Mouse (Mus musculus) erythroblast, embryonic 14.5 days (primary cell): ENCODE measurements around the gene Zbtb8os. TPM values are rescaled to one million over a fixed set of nuclear protein-coding genes. Genes with fewer than 3 reads are reported as not detected.

ENCODE experiments used
- H3K27me3 ChIP-seq: 2 replicates; pipeline ENCODE4 v1.6.1; 2012; ENCODE audit warnings: inconsistent platforms; ENCODE audit not compliant: control insufficient read depth
- H3K36me3 ChIP-seq: 2 replicates; pipeline ENCODE4 v1.6.1; 2012; ENCODE audit warnings: mild to moderate bottlenecking, inconsistent platforms; ENCODE audit not compliant: control insufficient read depth
- H3K4me1 ChIP-seq: 2 replicates; pipeline ENCODE4 v1.6.1; 2012; ENCODE audit warnings: inconsistent platforms; ENCODE audit not compliant: control insufficient read depth
- H3K4me3 ChIP-seq: replicated peaks from 2 replicates; pipeline ENCODE3; 2012; ENCODE audit warnings: moderate library complexity, mild to moderate bottlenecking, inconsistent platforms
- H3K9me3 ChIP-seq: 2 replicates; pipeline ENCODE4 v1.6.1; 2012; ENCODE audit warnings: low read length, inconsistent platforms, mixed read lengths; ENCODE audit not compliant: control insufficient read depth
- GATA1 ChIP-seq: IDR thresholded peaks from 2 replicates; pipeline ENCODE4 v1.6.1; 2012; ENCODE audit warnings: low read length, inconsistent platforms, mixed read lengths
- TAL1 ChIP-seq: IDR thresholded peaks from 3 replicates; pipeline ENCODE4 v1.6.1; 2012; ENCODE audit warnings: low read length, inconsistent platforms, mixed read lengths
- polyA plus RNA-seq: library from polyadenylated mRNA; stranded (reverse); fragments of >175 nt; gene quantifications from 2 replicates; pipeline ENCODE4 v1.2.3, GENCODE M21; 2012

Zbtb8os gene
- polyA plus RNA-seq: 0.10 and 0.29 TPM in 2 replicates

DNA sequence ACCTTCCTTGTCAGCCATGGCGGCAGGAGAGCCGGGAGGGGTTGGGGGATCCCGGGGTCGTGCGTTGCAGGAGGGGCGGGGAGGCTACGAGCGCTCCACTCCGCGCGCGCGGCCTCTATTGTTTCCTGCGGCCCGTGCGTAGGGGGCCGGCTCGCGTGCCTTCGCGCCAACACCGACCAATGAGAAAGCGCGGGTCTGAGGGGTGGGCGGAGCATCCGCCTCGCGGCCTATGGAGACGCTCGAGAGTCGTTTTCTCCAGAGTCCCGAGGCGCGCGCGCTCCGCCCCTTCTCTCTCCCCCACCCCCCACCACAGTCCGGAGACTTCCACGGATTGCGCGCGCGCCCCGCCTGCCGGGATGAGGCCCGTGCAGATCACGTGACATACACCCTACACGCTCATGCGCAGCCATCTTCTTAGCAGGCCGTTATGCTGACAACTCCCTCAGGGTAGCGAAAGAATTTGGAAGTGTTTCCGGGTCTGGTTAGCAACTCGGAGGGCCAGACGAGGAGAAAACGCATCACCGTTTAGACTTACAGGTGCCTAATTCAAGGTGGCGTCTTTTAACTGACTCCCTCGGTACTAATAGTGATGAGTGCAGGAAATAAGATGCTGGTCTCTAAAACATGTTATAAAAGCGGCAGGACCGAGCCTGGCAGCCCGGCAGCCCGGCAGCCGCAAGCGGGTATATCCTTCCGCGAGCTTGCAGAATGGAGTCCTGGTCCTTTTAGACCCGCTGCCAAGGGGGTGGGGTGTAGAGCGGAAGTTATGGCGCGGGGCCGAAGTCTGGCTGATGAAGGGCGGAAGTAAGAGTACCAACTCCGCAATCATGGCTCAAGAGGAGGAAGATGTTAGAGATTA lies at the start of gene Zbtb8os, which contains the start of gene Rbbp4:
Gene Zbtb8os, plus strand, starts transcription at position 480 of the 859 bp plus-strand sequence.
Gene Rbbp4, minus strand, starts transcription at position 155 of the 859 bp plus-strand sequence.
- TF ChIP-seq GATA1: no peak
- H3K27me3 ChIP-seq: no peaks in the 10 kb centered on the region
- H3K9me3 ChIP-seq: no peaks in the 10 kb centered on the region
- H3K4me1 ChIP-seq: peaks cover 81% of the 10 kb centered on the region
- peaks cover 57% of the 10 kb centered on the region for H3K36me3 ChIP-seq
- peak within 1 kb of the TSS; percentile 98 for H3K4me3 ChIP-seq

DNA sequence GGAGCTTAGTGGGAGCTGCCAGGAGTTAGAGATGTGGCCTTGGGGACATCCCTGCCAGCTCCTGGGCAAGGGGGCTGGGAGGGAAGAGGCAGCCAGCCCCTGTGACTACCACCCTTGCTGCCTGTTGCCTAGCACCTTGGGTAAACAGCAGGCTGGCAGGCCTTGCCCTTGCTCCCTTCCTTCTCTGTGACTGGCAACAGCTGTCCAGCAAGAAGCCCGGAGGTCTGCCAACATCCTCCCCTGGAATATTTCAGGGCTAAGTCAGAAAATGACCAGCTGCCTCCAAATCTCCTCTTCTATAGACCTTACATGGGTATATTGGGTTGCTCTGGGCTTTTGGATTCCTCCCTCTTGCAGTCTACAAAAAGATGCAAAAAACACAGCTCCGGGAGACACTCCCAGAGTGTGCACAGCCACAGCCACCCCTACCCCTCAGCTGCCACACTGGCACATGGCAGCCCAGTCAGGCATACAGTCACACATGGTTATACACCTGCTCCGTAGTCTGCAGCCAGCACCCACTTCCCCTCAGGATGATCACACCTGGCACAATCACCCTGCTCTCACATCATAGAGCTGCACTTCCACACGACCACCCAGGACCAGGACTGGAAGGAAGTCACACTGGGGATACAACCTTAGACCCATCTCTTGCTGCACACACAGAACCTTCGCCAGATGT lies 49.4 kb upstream of the Zbtb8os start:
- H3K9me3 ChIP-seq: no peaks in the 10 kb centered on the region
- no peaks in the 10 kb centered on the region for H3K36me3 ChIP-seq
- peaks cover 63% of the 10 kb centered on the region for H3K27me3 ChIP-seq
- peaks cover 9% of the 10 kb centered on the region for H3K4me1 ChIP-seq
- no peak for TF ChIP-seq GATA1
- TF ChIP-seq TAL1: no peak
- H3K4me3 ChIP-seq: no peak overlapping the region

DNA sequence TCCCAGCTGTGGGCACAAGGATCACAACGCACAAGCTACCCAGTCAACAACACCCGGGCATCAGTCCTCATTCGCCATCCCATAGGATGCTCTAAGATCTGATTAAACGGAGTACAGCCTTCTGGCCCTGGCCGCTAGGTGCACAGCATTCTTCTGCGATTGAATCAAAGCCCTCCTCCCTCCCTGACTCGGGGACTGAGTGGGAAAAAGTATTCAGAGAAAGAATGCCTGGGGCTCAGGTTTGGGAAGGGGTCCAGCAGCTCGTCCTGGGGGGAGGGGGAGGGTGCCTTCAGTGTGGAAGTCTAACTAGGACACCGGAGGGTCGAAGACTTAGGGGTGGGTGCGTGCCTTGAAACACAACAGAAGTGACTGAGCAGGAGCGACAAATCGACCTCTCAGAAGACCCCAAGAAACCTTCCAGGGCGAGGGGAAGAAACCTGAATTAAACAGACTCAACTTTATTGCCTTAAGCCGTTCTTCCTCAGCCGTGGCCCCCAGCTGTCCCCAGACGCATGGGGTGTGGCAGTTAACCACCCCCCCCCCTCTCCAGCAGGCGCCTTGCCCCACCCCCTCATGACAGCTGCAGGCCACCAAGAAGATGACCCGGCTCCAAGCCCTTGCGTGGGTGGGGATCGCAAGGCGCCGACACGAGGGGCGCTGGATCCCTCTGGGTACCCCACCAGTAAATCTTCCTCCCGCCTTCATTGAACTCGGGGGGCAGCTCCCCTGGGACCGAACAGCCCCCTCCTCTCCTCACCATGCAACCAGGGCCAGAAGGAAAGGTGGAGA lies 48.6 kb upstream of the Zbtb8os start:
- H3K9me3 ChIP-seq: no peaks in the 10 kb centered on the region

DNA sequence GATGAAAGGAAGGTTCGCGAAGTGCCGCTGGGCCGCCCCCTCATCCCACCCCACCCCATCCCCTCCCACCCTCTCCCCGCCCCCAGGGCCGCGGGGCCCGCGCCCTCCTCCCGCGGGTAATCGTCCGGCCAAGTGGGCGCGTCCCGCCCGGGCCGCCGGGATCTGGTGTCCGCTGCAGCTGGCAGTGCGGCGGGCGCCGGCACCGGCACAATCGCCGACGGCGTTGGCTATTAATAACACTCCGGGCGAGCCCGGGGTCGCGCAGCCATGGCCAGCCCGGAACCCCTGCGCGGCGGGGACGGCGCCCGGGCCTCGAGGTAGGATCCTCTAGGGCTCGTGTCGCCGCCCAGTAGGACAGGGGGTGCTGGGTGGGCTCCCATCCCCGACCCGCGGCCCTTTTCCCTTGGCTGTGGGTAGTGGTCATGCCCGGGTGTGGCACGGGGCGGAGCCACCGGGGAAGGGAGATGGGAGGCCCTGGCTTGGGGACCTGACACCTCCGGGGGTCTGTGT lies 48.0 kb upstream of the Zbtb8os start, which contains the start of gene Sync:
Gene Sync, plus strand, starts transcription at position 146 of the 510 bp plus-strand sequence.
- TF ChIP-seq TAL1 (no peak), GATA1 (no peak)
- H3K4me1 ChIP-seq: peaks cover 9% of the 10 kb centered on the region
- H3K36me3 ChIP-seq: no peaks in the 10 kb centered on the region
- H3K27me3 ChIP-seq: peaks cover 59% of the 10 kb centered on the region
- peak within 1 kb of the TSS; percentile 38 for H3K4me3 ChIP-seq
- H3K9me3 ChIP-seq: no peaks in the 10 kb centered on the region

More for the DNA sequence above, 48.6 kb upstream of the Zbtb8os start:
- H3K36me3 ChIP-seq: no peaks in the 10 kb centered on the region
- peak overlapping the region; percentile 31 for H3K4me3 ChIP-seq
- peaks cover 63% of the 10 kb centered on the region for H3K27me3 ChIP-seq
- no peak for TF ChIP-seq TAL1
- no peak for TF ChIP-seq GATA1
- H3K4me1 ChIP-seq: peaks cover 9% of the 10 kb centered on the region

- TF ChIP-seq GATA1: no peak
- no peak for TF ChIP-seq TAL1
- no peak overlapping the region for H3K4me3 ChIP-seq
- peaks cover 9% of the 10 kb centered on the region for H3K4me1 ChIP-seq
- no peaks in the 10 kb centered on the region for H3K36me3 ChIP-seq
- no peaks in the 10 kb centered on the region for H3K9me3 ChIP-seq
- H3K27me3 ChIP-seq: peaks cover 57% of the 10 kb centered on the region
These were observed 47.4 kb upstream of the Zbtb8os start for GRCm38 (mm10) chr4:129288067-129288466.

DNA sequence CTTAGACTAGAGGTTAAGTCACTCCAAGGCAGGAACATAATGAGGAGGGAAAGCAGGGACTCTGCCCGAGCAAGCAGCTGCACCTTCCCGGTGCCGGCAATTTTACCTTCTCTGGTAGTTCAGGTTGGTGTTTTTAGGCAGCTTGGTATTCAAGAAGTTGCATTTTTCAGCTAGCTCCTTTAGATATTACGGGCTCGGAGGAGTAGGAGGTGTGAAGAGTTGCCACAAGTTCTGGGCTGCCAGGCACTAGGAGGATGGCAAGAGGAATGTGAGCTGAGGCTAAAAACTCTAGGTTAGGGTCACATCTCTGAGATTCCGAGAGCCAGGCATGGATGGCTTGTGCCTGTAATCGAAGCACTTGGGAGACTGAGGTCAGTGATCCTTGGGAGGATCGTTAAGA lies 45.8 kb upstream of the Zbtb8os start:
- no peak for TF ChIP-seq TAL1
- no peaks in the 10 kb centered on the region for H3K36me3 ChIP-seq
- peaks cover 51% of the 10 kb centered on the region for H3K27me3 ChIP-seq
- H3K4me1 ChIP-seq: peaks cover 12% of the 10 kb centered on the region
- no peaks in the 10 kb centered on the region for H3K9me3 ChIP-seq
- no peak overlapping the region for H3K4me3 ChIP-seq

DNA sequence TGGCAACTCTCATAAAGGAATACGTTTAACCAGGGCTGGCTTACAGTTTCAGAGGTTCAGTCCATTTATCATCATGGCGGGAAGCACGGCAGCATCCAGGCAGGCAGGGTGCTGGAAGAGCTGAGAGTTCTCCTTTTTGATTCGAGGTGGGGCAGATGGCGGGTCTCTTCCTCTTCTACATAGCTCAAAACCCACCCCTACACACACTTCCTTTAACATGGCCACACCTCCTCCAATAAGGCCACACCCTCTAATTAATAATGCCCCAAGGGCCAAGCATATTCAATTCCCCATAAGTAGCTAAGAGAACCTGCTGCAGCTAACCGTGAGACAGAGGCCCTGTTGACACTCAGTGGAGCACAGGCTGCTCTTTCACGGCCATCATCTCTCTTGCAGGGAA lies 42.7 kb upstream of the Zbtb8os start:
- TF ChIP-seq GATA1 (no peak), TAL1 (no peak)
- peaks cover 22% of the 10 kb centered on the region for H3K27me3 ChIP-seq
- no peaks in the 10 kb centered on the region for H3K36me3 ChIP-seq
- peaks cover 15% of the 10 kb centered on the region for H3K4me1 ChIP-seq
- H3K9me3 ChIP-seq: no peaks in the 10 kb centered on the region
- no peak overlapping the region for H3K4me3 ChIP-seq

- TF ChIP-seq GATA1: no peak
- TF ChIP-seq TAL1: no peak
- H3K27me3 ChIP-seq: peaks cover 13% of the 10 kb centered on the region
- H3K36me3 ChIP-seq: no peaks in the 10 kb centered on the region
- no peak overlapping the region for H3K4me3 ChIP-seq
- H3K4me1 ChIP-seq: peaks cover 15% of the 10 kb centered on the region
- no peaks in the 10 kb centered on the region for H3K9me3 ChIP-seq
These were observed 41.8 kb upstream of the Zbtb8os start for GRCm38 (mm10) chr4:129293702-129294101.

DNA sequence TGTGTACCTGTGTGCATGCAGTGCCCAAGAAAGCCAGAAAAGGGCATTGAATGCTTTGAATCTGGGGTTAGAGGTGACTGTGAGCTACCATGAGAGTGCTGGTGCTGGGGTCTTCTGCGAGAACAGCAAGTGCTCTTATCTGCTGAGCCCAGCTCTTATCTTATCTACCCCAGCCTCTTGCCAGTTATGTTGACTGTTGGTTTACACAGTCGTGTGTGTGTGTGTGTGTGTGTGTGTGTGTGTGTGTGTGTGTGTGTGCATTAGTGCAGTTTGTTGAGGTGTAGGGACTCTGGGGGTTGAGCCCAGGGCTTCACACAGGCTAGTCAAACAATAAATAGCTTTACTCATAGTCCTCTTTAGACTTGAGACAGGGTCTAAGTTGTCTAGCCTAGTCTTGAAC lies 40.3 kb upstream of the Zbtb8os start:
- H3K4me3 ChIP-seq: no peak overlapping the region
- H3K9me3 ChIP-seq: no peaks in the 10 kb centered on the region
- TF ChIP-seq TAL1: no peak
- no peak for TF ChIP-seq GATA1
- H3K36me3 ChIP-seq: no peaks in the 10 kb centered on the region
- peaks cover 3% of the 10 kb centered on the region for H3K27me3 ChIP-seq
- H3K4me1 ChIP-seq: peaks cover 15% of the 10 kb centered on the region
